Mouse (Mus musculus) cerebellum, postnatal 36 days (tissue): ENCODE results near the gene Mrps12.
"Not testable (repeated sequence)": the region's sequence is repeated elsewhere in the genome, so short reads cannot be mapped to it uniquely, and the experiment has no call there.

ENCODE experiments used
- DNase-seq, 2 experiments: peaks; one replicate each; pipeline ENCODE4 v3.0.0; 2021 to 2022; ENCODE audit warnings: mixed read lengths in 2 of 2

The Mrps12 gene

DNA sequence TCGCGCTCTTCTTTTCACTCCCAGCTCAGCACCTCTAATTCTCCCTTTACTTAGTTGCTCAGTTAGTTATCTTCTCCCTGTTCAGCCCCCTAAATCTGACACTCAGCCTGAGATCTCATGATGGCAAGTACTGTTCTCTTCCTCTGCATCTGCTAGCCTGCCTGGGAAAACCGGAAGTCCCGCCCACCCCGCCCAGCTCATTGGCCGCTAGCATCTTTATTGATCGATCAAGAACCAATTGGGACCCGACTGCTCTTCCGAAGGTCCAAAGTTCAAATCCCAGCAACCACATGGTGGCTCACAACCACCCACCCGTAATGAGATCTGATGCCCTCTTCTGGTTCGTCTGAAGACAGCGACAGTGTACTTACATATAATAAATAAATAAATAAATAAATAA lies 40.3 kb downstream of the Mrps12 start:
- not testable (repeated sequence) for DNase-seq

DNA sequence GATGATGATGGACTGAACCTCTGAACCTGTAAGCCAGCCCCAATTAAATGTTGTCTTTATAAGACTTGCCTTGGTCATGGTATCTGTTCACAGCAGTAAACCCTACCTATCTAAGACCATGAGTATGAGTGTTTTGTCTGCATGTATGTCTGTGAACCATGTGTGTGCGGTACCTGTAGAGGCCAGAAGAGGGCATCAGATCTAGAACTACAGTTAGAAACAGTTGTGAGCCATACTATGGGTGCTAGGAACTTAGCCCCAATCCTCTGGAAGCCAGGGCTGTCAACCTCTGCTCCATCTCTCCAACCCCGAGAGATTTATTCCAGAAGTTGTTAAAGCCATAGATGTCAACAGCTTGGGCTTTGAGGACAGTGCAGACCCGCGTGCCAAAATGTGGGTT lies 41.4 kb downstream of the Mrps12 start:
- DNase-seq = no peak

- DNase-seq = no peak
These were observed 44.3 kb downstream of the Mrps12 start for GRCm38 (mm10) chr7:28697277-28697676.

DNA sequence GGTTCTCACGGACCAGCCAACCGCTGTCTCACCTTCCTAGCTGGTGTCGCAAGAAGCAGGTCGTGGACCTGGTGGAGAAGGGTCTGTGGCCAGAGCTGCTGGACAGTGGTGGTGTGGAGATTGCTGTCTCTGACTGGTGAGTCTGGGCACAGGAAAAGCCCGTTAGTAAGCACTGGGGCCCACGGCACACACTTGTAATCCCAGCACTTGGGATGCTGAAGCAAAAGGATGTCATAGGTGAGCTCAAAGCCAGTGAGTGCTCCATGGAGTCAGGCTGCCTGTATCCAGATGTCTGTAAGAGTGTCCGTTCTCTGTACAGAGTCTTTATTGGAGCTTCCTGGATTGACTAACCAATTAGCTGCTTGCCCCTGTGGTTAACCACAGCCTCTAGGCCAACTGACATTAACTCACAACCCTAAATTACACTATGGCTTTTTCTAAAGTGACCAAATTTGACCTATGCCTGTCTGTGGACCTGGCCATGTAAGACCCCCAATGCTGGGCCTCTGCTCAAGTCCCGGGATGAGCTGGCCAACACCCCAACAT lies 46.6 kb downstream of the Mrps12 start:
- DNase-seq = no peak

DNA sequence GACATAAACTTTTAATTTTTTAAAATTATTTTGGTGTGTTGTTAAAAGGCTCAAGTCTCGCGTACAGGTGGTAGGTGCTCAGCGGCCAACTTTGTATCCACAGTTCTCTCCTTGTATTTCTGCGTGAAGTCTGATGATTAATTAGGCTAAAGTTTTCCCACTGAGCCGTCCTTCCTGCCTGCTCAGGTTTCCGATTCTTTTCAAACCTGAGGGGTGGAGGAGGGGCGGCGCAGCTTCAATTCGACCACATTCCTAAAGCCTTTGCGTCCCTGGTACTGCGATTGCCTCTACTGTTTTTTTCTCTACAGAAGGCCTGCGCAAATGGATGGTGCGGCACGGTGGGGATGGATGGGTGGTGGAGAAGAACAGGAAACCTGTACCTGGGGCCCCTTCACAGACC lies 47.2 kb downstream of the Mrps12 start:
- DNase-seq = no peak

DNA sequence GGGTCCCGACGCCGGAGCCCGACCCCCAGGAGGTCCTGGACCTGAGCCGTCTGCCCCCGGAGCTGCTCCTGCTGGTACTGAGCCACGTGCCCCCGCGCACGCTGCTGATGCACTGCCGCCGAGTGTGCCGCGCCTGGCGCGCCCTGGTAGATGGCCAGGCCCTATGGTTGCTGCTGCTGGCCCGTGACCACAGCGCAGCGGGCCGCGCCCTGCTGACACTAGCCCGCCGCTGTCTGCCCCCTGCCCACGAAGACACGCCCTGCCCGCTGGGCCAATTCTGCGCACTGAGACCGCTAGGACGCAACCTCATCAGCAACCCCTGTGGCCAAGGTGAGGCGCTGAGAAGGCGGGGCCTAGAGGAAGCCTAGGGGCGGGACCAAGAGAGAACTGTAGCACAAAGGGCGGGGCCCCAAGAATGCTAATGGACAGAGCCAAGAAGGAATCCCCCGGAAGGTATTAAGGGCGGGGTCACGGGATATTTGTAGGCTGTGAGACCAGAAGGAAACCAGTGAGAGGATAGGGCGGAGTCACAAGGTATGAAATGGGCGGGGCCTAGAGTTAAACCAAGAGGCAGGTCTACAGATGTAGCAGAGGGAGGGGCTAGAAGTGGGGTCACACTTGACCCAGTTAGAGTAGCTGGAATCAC lies 48.2 kb downstream of the Mrps12 start:
- DNase-seq = peak; percentile 89 to 91

- peak; percentile 73 to 76 for DNase-seq
These were observed 48.9 kb downstream of the Mrps12 start, which contains the start of gene Fbxo27 for GRCm38 (mm10) chr7:28692545-28693320. Gene Fbxo27 (plus strand): TSS chr7:28692849.

DNA sequence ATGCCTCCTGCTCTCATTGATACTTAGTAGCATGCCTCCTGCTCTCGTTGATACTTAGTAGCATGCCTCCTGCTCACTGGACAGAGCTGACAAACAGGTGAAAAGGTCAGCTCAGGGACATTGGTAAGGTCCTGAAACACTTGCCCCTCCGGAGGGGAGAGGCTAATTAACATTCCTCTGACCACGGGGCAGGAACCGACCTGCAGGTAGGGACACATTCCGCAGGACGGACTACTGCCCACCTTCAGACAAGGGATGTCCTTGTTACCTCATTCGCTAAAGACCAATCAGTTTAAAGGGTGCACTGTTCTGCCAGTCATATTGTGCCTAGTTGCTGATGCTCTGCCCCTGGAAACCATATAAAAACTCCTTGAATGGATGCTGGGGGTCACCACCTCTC lies 50.5 kb downstream of the Mrps12 start:
- DNase-seq = no peak
